Mouse (Mus musculus) limb, embryonic 13.5 days (tissue): ENCODE results near the gene Olfr1049. TPM values are rescaled to one million over a fixed set of nuclear protein-coding genes. Genes with fewer than 3 reads are reported as not detected.
"Not testable (repeated sequence)": the region's sequence is repeated elsewhere in the genome, so short reads cannot be mapped to it uniquely, and the experiment has no call there.

ENCODE experiments used
- ATAC-seq: fragments of 200-750 bp; cut with Nextera tagmentation; 2 replicates; pipeline ENCODE4 v1.8.0; 2017; ENCODE audit warnings: low read depth, moderate number of reproducible peaks, moderate TSS enrichment; ENCODE audit not compliant: low FRiP score
- H3K27ac ChIP-seq: fragments of 300-500 bp; sonication (generic); 2 replicates; pipeline ENCODE4 v1.5.1; 2015; ENCODE audit warnings: inconsistent platforms, mild to moderate bottlenecking, moderate library complexity
- H3K27me3 ChIP-seq: fragments of 300-500 bp; sonication (generic); 2 replicates; pipeline ENCODE4 v1.6.1; 2015; ENCODE audit warnings: mild to moderate bottlenecking, inconsistent platforms
- H3K36me3 ChIP-seq: fragments of 300-500 bp; sonication (generic); 2 replicates; pipeline ENCODE4 v1.6.1; 2015; ENCODE audit warnings: inconsistent platforms, mild to moderate bottlenecking, moderate library complexity
- H3K4me1 ChIP-seq: fragments of 300-500 bp; sonication (generic); 2 replicates; pipeline ENCODE4 v1.6.1; 2015; ENCODE audit warnings: inconsistent platforms
- H3K4me2 ChIP-seq: fragments of 300-500 bp; sonication (generic); replicated peaks from 2 replicates; pipeline ENCODE4 v1.6.1; 2015; ENCODE audit warnings: inconsistent platforms, mild to moderate bottlenecking, moderate library complexity
- H3K4me3 ChIP-seq: fragments of 300-500 bp; sonication (generic); 2 replicates; pipeline ENCODE4 v1.5.1; 2015; ENCODE audit warnings: moderate library complexity, mild to moderate bottlenecking, inconsistent platforms
- H3K9ac ChIP-seq: fragments of 300-500 bp; sonication (generic); 2 replicates; pipeline ENCODE4 v1.6.1; 2015; ENCODE audit warnings: mild to moderate bottlenecking, inconsistent platforms
- H3K9me3 ChIP-seq: fragments of 300-500 bp; sonication (generic); 2 replicates; pipeline ENCODE4 v1.6.1; 2016; ENCODE audit warnings: inconsistent platforms
- WGBS: fragments of 180-500 bp; shearing (Covaris S2); methylation state at CpG from one replicate; pipeline ENCODE4 v1.1.7; 2015; 5-methylcytosine and 5-hydroxymethylcytosine counted together
- polyA plus RNA-seq: library from polyadenylated mRNA; unstranded; fragments of >200 nt; fragmentation: Nextera tagmentation; extraction: Ambion mirVana; gene quantifications from 2 replicates; pipeline ENCODE4 v1.2.1, GENCODE M21; 2015

Olfr1049 gene
- not detected in 2 replicates for polyA plus RNA-seq

DNA sequence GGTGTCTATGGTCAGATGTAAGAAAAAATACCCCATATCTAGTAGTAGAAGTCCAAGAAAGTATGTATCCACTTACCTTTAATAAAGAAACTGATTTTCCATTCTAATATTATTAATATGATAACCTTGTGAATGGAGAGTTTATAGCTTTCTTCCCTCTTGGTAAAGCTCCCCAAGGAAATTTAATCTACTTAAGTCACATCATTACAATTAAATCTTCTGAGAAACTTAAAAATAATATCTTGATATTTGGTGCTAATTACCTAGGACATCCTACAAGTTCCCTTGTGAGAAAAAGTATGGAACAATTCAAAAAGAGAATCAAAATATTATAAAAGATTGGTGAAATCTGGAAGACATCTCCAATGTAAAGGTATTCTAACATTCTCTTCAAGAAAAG is at the start of gene Olfr1049:
Gene Olfr1049 (minus strand): TSS at position 101 of the 400 bp plus-strand sequence.
- not testable (repeated sequence) for H3K4me1 ChIP-seq, H3K36me3 ChIP-seq, H3K9me3 ChIP-seq, H3K27ac ChIP-seq, H3K27me3 ChIP-seq, H3K4me2 ChIP-seq, H3K4me3 ChIP-seq, ATAC-seq, H3K9ac ChIP-seq

- Histone ChIP-seq H3K9ac (no peak within 1 kb of the TSS), H3K4me2 (no peak within 1 kb of the TSS), H3K36me3 (no peaks in the 10 kb centered on the region), H3K4me3 (no peak within 1 kb of the TSS), H3K4me1 (no peaks in the 10 kb centered on the region), H3K27me3 (no peaks in the 10 kb centered on the region), H3K27ac (no peak within 1 kb of the TSS), H3K9me3 (no peaks in the 10 kb centered on the region)
- no peak for ATAC-seq
Measured at GRCm38 (mm10) chr2:86292155-86292554, 34.0 kb upstream of the Olfr1049 start, which contains the start of gene Olfr1052. TSS of gene Olfr1052 (plus strand) at chr2:86292455.

- not testable (repeated sequence) for H3K27me3 ChIP-seq, H3K4me1 ChIP-seq, H3K27ac ChIP-seq, H3K4me3 ChIP-seq, ATAC-seq, H3K36me3 ChIP-seq, H3K4me2 ChIP-seq, H3K9ac ChIP-seq, H3K9me3 ChIP-seq
Measured at GRCm38 (mm10) chr2:86278988-86279387, 20.9 kb upstream of the Olfr1049 start, which contains the start of gene Olfr1051. TSS of gene Olfr1051 (minus strand) at chr2:86279088.

GRCm38 (mm10) chr2:86240189-86240588 is 17.9 kb downstream of the Olfr1049 start, which contains the start of gene Olfr1048:
TSS of gene Olfr1048 (minus strand) at chr2:86240289.
- no peak for ATAC-seq
- H3K4me3 ChIP-seq = no peak within 1 kb of the TSS
- H3K9ac ChIP-seq = no peak within 1 kb of the TSS
- H3K27me3 ChIP-seq = no peaks in the 10 kb centered on the region
- no peaks in the 10 kb centered on the region for H3K36me3 ChIP-seq
- H3K27ac ChIP-seq = no peak within 1 kb of the TSS
- H3K9me3 ChIP-seq = no peaks in the 10 kb centered on the region
- no peaks in the 10 kb centered on the region for H3K4me1 ChIP-seq
- H3K4me2 ChIP-seq = no peak within 1 kb of the TSS

DNA sequence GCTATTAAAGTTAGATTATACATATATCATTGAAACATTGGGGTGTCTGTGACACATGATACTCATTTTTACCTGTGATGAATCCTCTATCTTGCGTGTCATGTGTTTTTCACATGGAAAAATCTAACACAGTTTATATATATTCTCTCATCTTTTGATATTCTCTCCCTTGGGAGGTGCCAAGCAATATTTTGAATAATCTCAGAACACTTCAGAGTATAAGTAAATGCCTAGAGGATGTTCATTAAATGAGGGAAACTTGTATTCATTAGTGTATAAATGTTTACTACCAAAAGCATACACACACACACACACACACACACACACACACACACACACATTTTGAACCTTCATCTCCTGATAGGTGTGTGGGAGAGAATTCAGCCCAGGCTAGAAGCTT is 26.8 kb downstream of the Olfr1049 start, which contains the start of gene Olfr1047:
Gene Olfr1047 (minus strand): TSS at position 101 of the 400 bp plus-strand sequence.
- no peaks in the 10 kb centered on the region for H3K4me1 ChIP-seq
- no peaks in the 10 kb centered on the region for H3K9me3 ChIP-seq
- WGBS = 77% methylated on average over 1 of the region's 1 CpGs
- no peak for ATAC-seq
- no peak within 1 kb of the TSS for H3K27ac ChIP-seq
- H3K9ac ChIP-seq = no peak within 1 kb of the TSS
- H3K4me3 ChIP-seq = no peak within 1 kb of the TSS
- no peaks in the 10 kb centered on the region for H3K27me3 ChIP-seq
- no peak within 1 kb of the TSS for H3K4me2 ChIP-seq
- H3K36me3 ChIP-seq = no peaks in the 10 kb centered on the region

DNA sequence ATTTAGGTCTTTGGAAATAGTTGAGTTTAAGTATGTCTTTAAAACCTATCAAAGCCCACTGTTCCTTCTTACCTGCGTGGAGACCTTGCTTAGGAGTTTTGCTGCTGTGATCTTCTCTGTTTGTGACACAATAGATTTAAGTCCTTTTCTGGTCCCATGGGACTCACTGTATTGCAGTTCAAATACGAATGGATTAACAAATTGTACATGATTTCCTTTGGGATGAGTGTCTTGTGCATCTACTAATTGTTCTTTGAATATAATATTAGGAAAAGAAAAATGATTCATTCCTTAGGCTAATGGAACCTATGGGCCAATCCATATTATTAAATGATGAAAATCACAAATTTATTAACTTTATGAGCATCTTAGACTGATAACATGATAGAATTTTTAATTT is 38.9 kb downstream of the Olfr1049 start, which contains the start of gene Olfr1046:
Gene Olfr1046 (minus strand): TSS at position 101 of the 400 bp plus-strand sequence.
- Histone ChIP-seq H3K9ac (no peak within 1 kb of the TSS), H3K4me2 (no peak within 1 kb of the TSS), H3K27me3 (no peaks in the 10 kb centered on the region), H3K9me3 (no peaks in the 10 kb centered on the region), H3K4me1 (no peaks in the 10 kb centered on the region), H3K36me3 (no peaks in the 10 kb centered on the region), H3K4me3 (no peak within 1 kb of the TSS), H3K27ac (no peak within 1 kb of the TSS)
- WGBS = 64% methylated on average over 2 of the region's 2 CpGs
- no peak for ATAC-seq

Other genes starting within 250 kb of the Olfr1049 start
- 0.33 and 0.90 TPM in 2 replicates for gene Olfr1033, start 237.7 kb downstream of the Olfr1049 start, polyA plus RNA-seq
- gene Olfr1034, start 212.5 kb downstream of the Olfr1049 start, polyA plus RNA-seq = not detected in 2 replicates
- not detected in 2 replicates for gene Olfr1036, start 184.3 kb downstream of the Olfr1049 start, polyA plus RNA-seq
- not detected in 2 replicates for gene Olfr1037, start 170.9 kb downstream of the Olfr1049 start, polyA plus RNA-seq
- not detected in 2 replicates for gene Olfr1039, start 122.4 kb downstream of the Olfr1049 start, polyA plus RNA-seq
- not detected in 2 replicates for gene Olfr1040, start 111.6 kb downstream of the Olfr1049 start, polyA plus RNA-seq
- gene Olfr1042, start 96.5 kb downstream of the Olfr1049 start, polyA plus RNA-seq = not detected in 2 replicates
- gene Olfr1043, start 90.8 kb downstream of the Olfr1049 start, polyA plus RNA-seq = not detected in 2 replicates
- not detected in 2 replicates for gene Olfr1044, start 80.5 kb downstream of the Olfr1049 start, polyA plus RNA-seq
- gene Olfr52, start 72.6 kb downstream of the Olfr1049 start, polyA plus RNA-seq = not detected in 2 replicates
- gene Olfr1045, start 55.3 kb downstream of the Olfr1049 start, polyA plus RNA-seq = not detected in 2 replicates
- not detected in 2 replicates for gene Olfr1046, start 39.0 kb downstream of the Olfr1049 start, polyA plus RNA-seq
- gene Olfr1047, start 26.9 kb downstream of the Olfr1049 start, polyA plus RNA-seq = not detected in 2 replicates
- gene Olfr1048, start 18.0 kb downstream of the Olfr1049 start, polyA plus RNA-seq = not detected in 2 replicates
- not detected in 2 replicates for gene Olfr1051, start 20.8 kb upstream of the Olfr1049 start, polyA plus RNA-seq
- gene Olfr1052, start 34.1 kb upstream of the Olfr1049 start, polyA plus RNA-seq = not detected in 2 replicates
- not detected in 2 replicates for gene Olfr1053, start 57.0 kb upstream of the Olfr1049 start, polyA plus RNA-seq
- gene Olfr1054, start 77.1 kb upstream of the Olfr1049 start, polyA plus RNA-seq = not detected in 2 replicates
- not detected in 2 replicates for gene Olfr1055, start 92.0 kb upstream of the Olfr1049 start, polyA plus RNA-seq
- gene Olfr1056, start 104.1 kb upstream of the Olfr1049 start, polyA plus RNA-seq = not detected in 2 replicates
- gene Olfr1057, start 120.1 kb upstream of the Olfr1049 start, polyA plus RNA-seq = not detected in 2 replicates
- not detected in 2 replicates for gene Olfr1058, start 130.2 kb upstream of the Olfr1049 start, polyA plus RNA-seq
- not detected in 2 replicates for gene Olfr1061, start 155.7 kb upstream of the Olfr1049 start, polyA plus RNA-seq
- not detected in 2 replicates for gene Olfr1062, start 168.4 kb upstream of the Olfr1049 start, polyA plus RNA-seq
- not detected in 2 replicates for gene Olfr1065, start 192.3 kb upstream of the Olfr1049 start, polyA plus RNA-seq
- gene Olfr1066, start 197.9 kb upstream of the Olfr1049 start, polyA plus RNA-seq = not detected in 2 replicates
- gene Olfr228, start 229.1 kb upstream of the Olfr1049 start, polyA plus RNA-seq = not detected in 2 replicates